Mouse (Mus musculus) embryonic facial prominence, embryonic 14.5 days (tissue): ENCODE data around the gene Fgf7. TPM values are rescaled to one million over a fixed set of nuclear protein-coding genes. Genes with fewer than 3 reads are reported as not detected.

Experiments used
- polyA plus RNA-seq: library from polyadenylated mRNA; unstranded; fragments of >200 nt; fragmentation: Nextera tagmentation; extraction: Ambion mirVana; gene quantifications from 2 replicates; pipeline ENCODE4 v1.2.1, GENCODE M21; 2014

The Fgf7 gene
- polyA plus RNA-seq, 1 experiment from 2014 or later: 16.1 TPM

Other genes starting within 250 kb of the Fgf7 start
- gene Galk2, start 175.5 kb upstream of the Fgf7 start, polyA plus RNA-seq: 35.2 and 42.0 TPM in 2 replicates
- 89.0 and 90.0 TPM in 2 replicates for gene Cops2, start 175.5 kb upstream of the Fgf7 start, polyA plus RNA-seq
- 0.08 TPM in 1 of 2 replicates, not detected in the other for gene Fam227b, start 117.3 kb downstream of the Fgf7 start, polyA plus RNA-seq
- gene Dtwd1, start 117.5 kb downstream of the Fgf7 start, polyA plus RNA-seq: 23.6 and 24.5 TPM in 2 replicates
- not detected in 2 replicates for gene Gm17555, start 180.4 kb downstream of the Fgf7 start, polyA plus RNA-seq